Mouse (Mus musculus) lung, adult 18-20 months (tissue): Measurements from ENCODE around the gene Gm1673.
"Not testable (repeated sequence)": the region's sequence is repeated elsewhere in the genome, so short reads cannot be mapped to it uniquely, and the experiment has no call there.

Experiments
- DNase-seq, 2 experiments: peaks; one replicate each; pipeline ENCODE4 v3.0.0; 2022; ENCODE audit warnings: mixed read lengths in 2 of 2

The Gm1673 gene

DNA sequence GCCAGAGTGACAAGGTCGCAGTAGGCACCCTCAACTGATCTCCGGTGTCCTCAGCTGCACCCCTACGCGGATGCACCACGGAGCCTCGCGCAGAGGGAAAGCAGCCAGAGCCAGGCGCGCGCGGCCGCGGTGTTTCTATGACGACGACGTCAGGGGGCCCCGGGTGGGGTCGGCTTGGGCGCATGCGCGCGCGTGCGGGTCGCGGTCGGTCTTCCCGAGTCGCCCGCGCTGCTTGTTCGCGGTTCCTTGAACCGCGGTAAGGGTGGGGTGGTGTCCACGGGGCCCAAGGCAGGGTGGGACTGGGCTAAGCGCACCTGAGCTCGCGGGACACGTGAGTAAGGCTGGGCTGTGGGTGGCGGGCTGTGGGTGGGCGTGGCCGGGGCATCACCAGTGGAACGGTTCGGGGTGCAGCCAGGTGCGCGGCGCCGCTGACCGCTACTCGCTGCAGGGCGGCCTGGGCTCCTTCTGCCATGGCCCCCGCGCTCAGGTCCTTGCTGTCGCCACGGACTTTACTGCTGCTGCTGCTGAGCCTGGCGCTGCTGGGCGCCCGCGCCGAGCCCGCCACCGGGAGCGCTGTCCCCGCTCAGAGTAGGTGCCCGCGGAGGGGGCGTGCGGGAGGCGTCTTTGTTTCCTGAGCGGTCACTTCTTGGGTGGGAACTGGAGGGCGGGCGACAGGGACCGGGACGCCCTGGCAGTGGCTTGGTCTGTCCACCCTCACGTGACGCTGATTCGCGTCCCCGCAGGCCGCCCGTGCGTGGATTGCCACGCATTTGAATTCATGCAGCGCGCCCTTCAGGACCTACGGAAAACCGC, at the start of gene Gm1673:
Gm1673 (plus strand) TSS at position 125 of the 813 bp plus-strand sequence.
- peak; percentile 51 to 72 for DNase-seq

DNA sequence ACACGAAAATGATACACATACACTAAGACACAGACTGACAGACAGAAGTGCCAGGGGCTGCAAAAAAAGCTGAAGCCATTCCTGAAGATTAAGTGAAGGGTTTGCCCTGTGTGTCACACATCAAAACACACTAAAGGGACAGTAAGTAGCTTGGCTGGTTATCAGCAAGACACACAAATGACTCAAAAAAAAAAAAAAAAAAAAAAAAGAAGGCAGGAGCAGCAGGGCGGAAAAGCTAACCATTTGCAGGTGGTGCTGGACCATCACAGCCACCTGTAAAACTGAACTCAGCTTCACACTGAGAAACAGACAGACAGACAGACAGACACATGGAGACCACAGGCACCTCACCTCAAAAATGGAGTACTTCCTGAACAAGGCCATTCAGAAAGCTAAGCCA, 49.2 kb upstream of the Gm1673 start:
- no peak for DNase-seq

DNA sequence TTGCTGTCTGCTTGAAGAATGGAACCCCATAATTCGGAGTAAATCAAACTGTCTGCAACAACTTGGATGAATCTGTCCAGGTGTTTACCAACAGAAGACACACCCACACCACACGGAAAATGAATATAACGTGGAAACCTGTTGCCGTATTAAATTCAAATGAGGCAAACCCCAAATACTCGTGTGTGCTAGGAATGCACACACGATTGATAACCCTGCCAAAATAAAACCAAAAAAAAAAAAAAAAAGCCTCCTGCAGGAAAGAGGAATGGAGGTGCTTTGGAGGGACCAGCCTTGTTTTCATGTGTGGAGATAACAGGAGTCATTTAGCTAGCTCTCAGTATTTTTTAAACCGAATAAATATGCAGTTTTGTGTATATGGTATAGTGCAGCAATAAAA, 48.4 kb upstream of the Gm1673 start:
- no peak for DNase-seq

DNA sequence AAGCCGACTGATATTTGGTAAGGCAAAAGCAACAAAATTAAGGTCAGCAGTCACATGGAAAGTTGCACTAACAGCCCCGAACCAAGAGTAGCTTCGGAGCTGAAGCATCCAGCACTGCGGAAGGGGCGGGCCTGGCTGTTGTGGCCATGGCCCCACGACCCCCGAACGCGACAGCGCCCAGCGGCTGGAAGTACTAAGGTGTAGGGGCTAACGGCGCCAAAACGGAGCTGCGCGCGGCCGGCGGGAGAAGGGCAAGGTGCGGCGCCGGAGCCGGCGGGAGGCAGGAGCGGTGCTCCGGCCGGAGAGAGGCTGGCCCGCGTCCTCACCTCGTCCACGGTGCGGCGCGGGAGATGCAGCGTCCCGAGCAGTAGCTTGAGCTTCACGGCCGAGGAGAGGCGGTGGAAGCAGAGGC, 47.5 kb upstream of the Gm1673 start:
- DNase-seq: no peak

DNA sequence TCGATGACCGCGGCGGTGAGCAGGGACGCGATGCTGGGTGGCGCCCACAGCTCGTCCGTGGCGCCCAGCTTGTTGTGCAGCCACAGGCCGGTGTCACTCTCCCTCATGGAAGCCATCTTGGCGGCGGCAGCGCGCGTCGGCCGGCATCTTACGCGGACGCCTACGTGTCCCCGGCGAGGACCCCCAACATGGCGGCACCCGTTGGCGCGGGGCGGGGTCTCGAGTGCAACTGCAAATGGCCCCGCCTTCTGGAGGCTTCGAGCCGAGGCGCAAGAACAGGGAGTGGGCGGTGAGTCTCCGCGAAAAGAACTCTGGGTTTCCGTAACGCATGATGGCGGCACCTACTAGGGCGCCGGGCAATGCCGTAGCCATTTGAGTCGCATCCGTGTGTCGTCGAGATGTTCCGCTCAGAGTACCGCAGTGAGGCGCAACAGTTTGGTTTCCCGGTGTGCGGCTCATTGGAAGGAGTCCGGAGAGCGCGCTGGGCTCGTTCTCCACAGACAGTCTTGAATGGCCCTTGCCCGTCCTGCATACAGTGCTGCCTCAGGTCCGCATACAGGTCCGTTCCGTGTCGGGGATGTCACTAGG, 47.0 kb upstream of the Gm1673 start, which contains the start of gene Nelfa:
Nelfa (minus strand) TSS at position 294 of the 588 bp plus-strand sequence.
- peak; percentile 99 for DNase-seq

DNA sequence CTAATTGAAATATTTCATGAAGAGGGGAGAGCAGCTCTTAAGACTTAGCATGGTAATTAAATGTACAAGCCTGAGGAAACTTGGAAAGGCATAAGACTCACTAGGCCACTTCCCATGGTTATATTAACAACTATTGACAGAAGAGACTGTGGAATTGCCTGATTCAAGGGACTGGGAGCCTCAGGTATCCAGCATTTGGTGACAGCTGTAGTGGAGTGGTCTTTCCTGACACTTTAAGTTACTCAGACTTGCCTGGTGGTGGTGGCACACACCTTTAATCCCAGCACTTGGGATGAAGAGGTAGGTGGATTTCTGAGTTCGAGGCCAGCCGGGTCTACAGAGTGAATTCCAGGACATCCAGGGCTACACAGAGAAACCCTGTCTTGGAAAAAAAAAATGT, 46.0 kb upstream of the Gm1673 start:
- no peak for DNase-seq

DNA sequence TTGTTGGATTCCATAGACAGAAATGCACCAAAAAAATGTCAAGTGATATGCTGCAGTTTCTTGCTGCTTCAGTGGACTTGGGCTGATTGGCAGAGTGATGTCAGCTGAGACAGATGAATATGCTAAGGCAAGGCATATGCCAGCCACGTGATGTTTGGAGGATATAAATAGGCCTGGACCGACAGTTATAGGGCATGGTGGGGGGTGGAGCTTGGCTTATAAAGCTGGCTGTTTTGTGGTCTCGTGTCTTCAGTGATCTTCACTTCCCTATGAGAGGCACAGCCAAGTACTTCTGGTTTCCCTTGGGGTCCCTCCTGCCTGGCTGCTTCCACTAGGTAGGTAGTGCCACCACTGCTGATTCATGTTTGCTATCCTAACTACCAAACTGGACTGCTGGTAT, 44.8 kb upstream of the Gm1673 start:
- peak; percentile 14 to 34 for DNase-seq

DNA sequence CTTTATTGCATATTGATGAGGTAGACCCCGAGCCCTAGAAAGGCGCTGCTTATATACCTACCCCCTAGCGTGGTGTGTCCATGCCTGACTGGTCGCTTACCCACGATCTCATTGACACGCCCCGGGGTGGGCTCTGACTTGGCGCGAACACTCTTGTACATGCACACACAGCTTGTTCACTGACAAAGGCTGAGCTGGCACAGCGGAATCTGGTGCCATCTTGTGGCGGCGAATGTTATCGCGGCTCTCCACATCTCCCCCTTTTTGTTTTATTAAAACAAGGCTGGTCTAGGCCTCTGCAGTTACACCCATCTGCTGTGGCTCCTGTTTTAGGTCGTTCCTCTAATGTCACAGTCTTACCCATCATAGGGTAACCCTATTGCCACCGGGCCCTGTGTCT, 36.2 kb upstream of the Gm1673 start:
- DNase-seq: not testable (repeated sequence)

DNA sequence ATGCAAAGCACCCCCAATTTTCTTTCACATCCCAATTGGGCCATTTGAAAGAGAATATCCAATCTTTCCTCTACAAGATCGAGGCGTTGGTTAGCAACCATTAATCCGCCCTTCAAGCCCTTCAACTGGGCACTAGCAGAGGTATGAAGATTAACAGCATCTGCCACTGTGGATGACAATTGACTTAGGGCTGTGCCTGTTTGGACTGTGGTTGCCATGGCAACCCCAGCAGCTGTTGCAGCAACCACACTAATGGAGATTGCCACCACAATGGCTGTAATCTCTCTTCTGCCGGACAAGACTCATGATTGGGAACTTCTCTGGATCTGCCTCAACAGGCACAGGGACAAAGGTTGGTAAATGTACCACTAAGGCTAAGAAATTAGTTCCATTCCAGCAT, 34.9 kb upstream of the Gm1673 start:
- no peak for DNase-seq

DNA sequence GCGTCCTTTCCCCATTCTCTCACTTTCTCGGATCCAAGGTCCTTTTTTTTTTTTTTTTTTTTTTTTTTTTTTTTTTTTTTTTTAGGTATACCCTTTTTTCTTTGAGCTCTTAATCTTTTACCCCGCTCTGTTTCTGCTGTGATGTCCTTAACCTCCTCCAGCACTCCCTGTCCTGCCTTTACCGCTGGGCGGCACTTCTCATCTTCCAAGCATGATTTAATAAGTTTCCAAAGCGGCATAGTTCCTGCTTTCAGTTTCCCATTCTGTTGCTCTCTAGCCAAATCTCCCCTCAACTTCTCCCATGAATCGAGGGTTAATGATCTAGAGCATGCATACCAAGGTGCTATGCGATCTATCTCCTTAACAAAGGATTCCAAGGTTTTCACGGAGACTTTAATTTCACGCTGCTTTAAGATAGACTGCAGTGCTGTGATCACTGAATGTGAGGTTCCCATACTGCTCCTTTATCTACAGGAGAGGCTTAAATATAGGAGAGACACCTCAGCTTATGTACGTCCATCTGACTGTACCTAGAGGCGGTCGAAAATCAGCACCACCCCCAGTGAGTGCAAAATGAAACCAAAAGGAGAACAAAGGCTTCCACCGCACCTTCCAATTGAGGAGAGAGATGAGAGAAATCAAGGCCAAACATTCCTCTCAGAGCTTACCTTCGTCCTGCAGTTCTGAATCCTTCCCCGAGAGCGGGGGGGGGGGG, 29.6 kb upstream of the Gm1673 start:
- DNase-seq: no peak

DNA sequence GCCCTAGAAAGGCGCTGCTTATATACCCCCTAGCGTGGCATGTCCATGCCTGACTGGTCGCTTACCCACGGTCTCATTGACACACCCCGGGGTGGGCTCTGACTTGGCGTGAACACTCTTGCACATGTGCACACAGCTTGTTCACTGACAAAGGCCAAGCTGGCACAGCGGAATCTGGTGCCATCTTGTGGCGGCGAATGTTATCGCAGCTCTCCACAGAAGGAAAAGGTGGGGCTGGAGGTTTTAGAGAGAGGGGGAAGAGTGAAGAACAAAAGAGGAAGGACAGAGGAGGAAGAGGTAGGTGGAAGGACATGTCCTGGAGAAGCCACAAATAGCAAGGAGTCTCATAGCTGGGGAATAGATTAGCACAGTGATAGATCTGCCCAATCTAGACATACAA, 28.9 kb upstream of the Gm1673 start:
- DNase-seq: peak; percentile 70 to 74

DNA sequence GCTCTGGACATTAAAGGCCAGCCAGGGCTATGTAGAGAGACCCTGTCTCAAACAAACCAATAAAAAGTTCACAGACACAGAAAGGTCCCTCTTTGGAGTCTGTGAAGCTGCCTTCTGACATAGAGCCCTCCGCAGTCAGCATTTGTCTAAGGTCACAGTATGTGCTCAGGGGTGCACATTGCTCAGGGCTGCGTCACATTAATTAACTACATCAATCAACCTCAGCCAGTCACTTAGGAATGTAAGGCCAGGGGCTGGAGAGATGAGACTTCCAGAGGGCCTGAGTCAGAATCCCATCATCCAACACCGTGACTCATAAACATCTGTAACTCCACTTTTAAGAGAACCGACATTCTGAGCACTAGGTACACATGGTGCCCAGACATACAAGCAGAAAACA, 27.4 kb upstream of the Gm1673 start:
- DNase-seq: no peak

DNA sequence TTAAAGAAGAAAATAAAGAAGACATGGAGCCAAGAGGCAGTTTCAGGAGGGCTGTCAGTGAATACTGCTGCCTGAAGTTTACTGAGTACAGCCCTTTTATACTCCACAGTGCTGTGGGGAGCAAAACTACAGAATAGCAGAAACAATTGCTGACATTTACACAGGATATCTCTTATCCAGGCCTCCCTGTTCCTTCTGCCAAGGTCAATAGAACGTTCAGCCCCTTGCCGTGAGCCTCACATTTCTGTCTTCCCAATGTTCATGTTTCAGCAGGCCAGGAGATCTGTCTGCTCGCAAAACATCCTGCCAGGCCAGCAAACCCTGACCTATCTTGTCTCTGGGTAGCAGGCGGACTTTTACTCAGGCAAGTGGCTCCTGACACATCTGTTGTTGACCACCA, 23.9 kb upstream of the Gm1673 start:
- DNase-seq: no peak

DNA sequence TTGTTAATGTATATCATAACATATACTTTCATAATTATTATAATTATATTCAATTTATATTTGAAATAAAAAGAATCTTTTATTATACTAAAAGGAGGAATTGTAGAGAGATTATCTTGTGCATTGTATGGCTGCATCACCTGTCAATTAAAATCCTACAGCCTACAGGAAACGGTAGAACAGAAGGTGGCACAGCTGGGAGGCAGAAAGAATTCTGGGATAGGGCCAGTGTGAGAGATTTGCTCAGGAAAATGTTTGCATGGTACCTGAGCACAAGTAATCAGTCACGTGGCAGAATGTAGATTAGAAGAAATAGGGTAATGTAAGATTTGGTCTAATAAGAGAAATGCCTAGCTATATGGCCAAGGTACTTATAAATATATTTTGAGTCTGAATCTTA, 8.5 kb upstream of the Gm1673 start:
- DNase-seq: no peak

DNA sequence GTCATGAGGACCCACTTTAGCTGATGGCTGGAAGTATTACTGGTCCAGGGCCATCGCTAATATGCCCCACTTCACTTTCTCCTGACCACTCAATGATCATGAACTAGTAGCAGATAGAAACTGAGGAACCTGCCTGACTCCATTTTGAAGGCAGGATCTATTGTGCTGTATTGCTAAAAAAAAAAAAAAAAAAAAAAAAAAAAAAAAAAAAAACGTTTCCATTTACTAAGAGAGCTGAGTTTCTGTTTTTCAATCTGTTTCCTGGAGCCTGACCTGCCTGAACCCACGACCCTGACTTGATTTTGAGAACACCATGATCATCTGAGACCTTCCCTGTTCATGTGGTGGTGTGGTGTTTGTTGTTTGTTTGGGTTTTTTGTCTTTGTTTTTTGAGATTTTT, 7.0 kb upstream of the Gm1673 start:
- no peak for DNase-seq

DNA sequence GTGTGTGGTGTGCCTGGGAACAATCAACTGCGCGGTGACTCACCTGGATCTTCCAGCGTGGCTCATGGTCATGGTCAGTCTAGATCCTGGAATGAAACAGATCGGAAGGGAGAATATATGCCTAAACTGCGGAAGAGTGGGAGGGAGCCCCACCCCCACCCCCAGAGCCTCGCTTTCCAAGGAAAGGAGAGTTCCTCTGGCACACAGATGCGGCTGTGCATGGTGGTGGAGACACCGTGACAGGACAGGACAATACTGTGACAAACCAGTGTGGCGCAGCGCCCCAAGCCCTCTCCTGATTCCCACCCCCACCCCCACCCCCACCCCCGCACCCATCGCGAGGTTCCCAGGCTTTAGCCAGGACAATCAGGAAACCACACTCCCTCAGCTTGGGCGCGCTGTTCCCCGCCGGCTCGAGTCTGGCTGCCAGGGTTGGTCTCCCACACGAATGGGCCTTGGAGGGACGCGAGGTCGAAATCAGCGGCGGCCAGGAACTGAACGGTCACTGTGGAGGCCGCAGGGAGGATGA, 438 bp upstream of the Gm1673 start:
- DNase-seq: no peak

DNA sequence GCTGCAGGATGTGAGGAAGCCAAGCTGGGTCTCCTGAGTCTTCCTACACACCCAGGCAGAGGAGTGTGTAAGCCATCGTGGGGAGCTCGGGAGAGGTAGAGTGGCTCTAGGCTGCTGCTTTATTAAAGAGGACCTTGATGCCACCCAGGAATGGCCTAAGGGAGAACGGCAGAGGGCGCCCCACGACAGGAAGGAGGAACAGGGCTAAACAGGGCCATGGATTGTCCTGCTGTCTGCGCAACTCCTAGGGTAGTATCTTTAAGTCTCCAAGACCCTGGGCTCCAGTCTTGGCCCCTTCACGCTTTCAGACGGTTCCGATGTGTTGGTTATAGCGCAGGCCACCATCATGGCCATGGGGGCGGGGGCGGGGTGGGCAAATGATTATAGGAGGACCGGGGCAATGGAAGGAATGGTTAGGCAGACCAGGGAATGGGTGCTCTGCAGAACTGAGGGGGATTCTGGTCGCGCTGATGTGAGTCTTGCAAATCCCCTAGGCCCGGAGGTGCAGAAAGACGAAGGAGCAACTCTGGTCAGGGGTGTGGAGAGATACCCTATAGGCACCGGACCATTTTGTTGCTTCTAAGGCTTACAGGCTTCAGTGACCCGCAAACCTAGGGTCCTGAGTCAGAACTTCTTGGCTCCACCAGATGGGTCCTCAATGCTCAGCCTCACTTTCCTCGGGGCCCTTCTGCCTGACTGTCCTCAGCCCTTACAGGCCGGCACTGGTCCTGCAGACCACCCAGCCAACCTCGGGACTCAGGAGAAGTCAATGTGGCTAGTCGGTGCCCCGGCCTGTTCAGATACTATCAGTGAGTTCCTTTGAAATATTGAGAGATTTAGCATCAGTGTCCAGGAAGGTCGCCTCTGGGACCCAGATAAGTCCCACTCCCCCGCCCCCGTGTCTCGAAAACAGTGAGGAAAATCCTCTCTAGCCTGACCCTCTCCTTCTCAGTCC, 11.7 kb downstream of the Gm1673 start:
- DNase-seq: peak in 1 of 2 experiments; percentile 42

DNA sequence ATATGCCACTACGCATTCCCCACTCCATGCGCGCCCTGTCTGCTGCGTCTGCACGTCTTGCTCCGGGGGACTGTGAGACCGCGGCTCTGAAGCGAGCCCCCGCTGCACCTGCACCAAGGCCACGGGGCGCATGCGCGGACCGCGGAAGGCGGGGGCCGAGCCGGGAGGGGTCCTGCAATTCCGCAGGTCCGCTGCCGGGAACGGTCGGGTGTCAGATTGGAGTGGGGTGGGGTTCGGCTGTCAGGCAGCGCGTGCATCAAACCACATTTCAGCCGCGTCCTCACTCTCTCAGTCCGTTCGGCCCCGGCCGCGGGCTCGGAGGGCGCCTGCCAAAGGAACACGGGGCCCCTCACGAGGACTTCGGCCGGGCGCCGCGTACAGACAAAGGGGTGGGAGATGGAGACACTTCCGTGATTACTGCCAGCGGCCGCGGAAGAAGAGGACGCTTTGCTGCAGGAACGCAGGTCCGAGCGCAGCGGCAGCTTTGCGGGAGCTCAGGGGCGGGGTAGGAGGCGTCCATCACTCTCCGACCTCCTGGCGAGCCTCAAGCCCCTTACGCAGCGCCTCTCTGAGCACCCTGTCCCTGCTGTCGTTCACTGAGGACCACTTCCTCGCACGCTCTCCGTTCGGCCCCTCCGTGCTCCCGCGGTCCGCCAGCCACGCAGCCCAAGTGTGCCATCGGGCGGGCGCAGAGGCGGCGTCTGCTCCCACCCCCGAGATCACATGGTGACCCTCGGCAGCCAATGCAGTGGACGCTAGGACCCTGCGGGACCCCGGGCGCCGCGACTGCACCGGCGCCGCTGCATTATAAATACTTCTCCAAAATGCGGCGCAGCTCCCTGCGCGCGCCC, 12.8 kb downstream of the Gm1673 start, which contains the start of gene Nat8l:
Nat8l (plus strand) TSS at position 142 of the 851 bp plus-strand sequence.
- DNase-seq: no peak

DNA sequence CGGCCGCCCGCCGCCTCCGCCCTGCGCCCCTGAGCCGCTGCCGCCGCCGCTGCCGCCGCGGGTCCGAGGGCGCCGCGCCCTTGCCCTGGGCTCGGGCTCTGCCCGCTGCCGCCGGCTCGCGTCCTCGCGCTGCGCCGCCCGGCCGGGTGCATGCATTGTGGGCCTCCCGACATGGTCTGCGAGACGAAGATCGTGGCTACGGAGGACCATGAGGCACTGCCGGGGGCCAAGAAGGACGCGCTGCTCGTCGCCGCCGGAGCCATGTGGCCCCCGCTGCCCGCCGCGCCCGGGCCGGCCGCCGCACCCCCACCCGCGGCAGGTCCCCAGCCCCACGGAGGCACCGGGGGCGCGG, 13.4 kb downstream of the Gm1673 start:
- no peak for DNase-seq

DNA sequence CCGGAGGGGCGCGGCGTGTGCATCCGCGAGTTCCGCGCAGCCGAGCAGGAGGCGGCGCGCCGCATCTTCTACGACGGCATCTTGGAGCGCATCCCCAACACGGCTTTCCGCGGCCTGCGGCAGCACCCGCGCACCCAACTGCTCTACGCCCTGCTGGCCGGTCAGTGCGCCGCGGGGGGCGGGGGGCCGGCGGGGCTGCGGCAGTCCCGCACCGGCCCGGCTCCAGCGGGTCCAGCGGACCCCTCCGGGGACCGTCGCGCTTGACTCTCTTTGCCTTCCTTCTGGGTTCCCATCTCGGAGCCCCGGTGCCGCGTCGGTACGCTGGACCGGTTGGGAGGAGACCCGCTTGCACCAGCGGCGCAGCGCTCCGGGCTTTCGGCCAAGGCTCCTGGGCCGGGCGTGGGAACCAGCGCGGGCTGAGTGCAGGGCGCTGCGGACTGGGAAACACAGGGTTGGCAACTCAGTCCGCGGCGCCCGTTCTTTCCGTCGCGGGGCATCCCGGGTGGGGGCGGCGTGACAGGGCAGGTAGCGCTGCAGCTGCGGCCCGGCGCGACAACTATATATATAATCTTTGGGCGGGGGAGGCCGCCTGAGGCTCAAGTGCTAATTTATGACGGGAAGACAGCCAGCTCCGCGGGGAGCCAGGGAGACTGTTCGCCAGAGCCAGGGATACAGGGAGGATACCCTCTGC, 14.0 kb downstream of the Gm1673 start:
- DNase-seq: peak; percentile 42 to 44
